ENCODE assay signal across 18 mouse cellular contexts in genomic region chr1:162223258-162223940, GRCm38 (mm10).
DNase-seq lines count a peak whose midpoint lies in the region; ATAC-seq and TF ChIP-seq lines count a peak whose summit lies in the region.
"Had no signal": no experiment of that assay in that cellular context is flagged by ENCODE, and none has a peak within 500 bp of the region (broad histone marks: within the 10 kb centered on the region; RNA-seq: fewer than 3 reads in every experiment).

No protein-coding gene starts in this region.

- no peak overlapping the region for H3K9ac ChIP-seq in hindbrain, embryonic 12.5 days
- no peak overlapping the region for H3K9ac ChIP-seq in hindbrain, embryonic 13.5 days
- H3K9ac ChIP-seq in stomach, embryonic 14.5 days (replicated peaks; ENCODE audit: low read depth, low read length) = 0 out of 2 replicates have a peak overlapping the region, but pooled peaks have one; percentile 29
- no peak overlapping the region for H3K9ac ChIP-seq in stomach, postnatal 0 days (ENCODE audit: low read length)
- H3K9ac ChIP-seq: heart, embryonic 15.5 days; hindbrain, embryonic 15.5 days; liver, postnatal 0 days had no signal

- WGBS in hindbrain, embryonic 12.5 days = 81% methylated on average over 8 of the region's 8 CpGs
- WGBS in hindbrain, embryonic 13.5 days = 86% methylated on average over 8 of the region's 8 CpGs
- WGBS in stomach, embryonic 14.5 days = 61% methylated on average over 8 of the region's 8 CpGs
- 62% methylated on average over 8 of the region's 8 CpGs for WGBS in stomach, postnatal 0 days

- no peak for TF ChIP-seq EP300 in stomach, postnatal 0 days (optimal IDR thresholded peaks at IDR 0.05)

- H3K27me3 ChIP-seq in hindbrain, embryonic 12.5 days = no peaks in the 10 kb centered on the region
- no peaks in the 10 kb centered on the region for H3K27me3 ChIP-seq in hindbrain, embryonic 13.5 days
- no peaks in the 10 kb centered on the region for H3K27me3 ChIP-seq in stomach, embryonic 14.5 days (ENCODE audit: control insufficient read depth, insufficient read depth, low read length)
- no peaks in the 10 kb centered on the region for H3K27me3 ChIP-seq in stomach, postnatal 0 days (ENCODE audit: control insufficient read depth, insufficient read depth, low read length)
- H3K27me3 ChIP-seq: heart, embryonic 15.5 days; hindbrain, embryonic 15.5 days had no signal

- peak; percentile 67 for TF ChIP-seq POLR2A in embryonic fibroblast, embryonic 13.5 days (IDR thresholded peaks at IDR 0.05; ENCODE audit: low read depth, low read length)

- no peaks in the 10 kb centered on the region for H3K36me3 ChIP-seq in hindbrain, embryonic 12.5 days
- no peaks in the 10 kb centered on the region for H3K36me3 ChIP-seq in hindbrain, embryonic 13.5 days
- peaks cover 4% of the 10 kb centered on the region for H3K36me3 ChIP-seq in stomach, embryonic 14.5 days (ENCODE audit: control insufficient read depth, insufficient read depth, low read length)
- no peaks in the 10 kb centered on the region for H3K36me3 ChIP-seq in stomach, postnatal 0 days (ENCODE audit: control insufficient read depth, insufficient read depth, low read length)
- H3K36me3 ChIP-seq: G1E; heart, embryonic 15.5 days; hindbrain, embryonic 15.5 days; midbrain, embryonic 10.5 days had no signal

- 0 out of 2 replicates have a peak, but pooled peaks cover 4% of the 10 kb centered on the region for H3K4me1 ChIP-seq in hindbrain, embryonic 12.5 days
- H3K4me1 ChIP-seq in hindbrain, embryonic 13.5 days (replicated peaks) = no peaks in the 10 kb centered on the region
- no peaks in the 10 kb centered on the region for H3K4me1 ChIP-seq in stomach, embryonic 14.5 days (ENCODE audit: control insufficient read depth, insufficient read depth, low read length)
- H3K4me1 ChIP-seq in stomach, postnatal 0 days (replicated peaks; ENCODE audit: control insufficient read depth, insufficient read depth) = no peaks in the 10 kb centered on the region
- peaks cover 6% of the 10 kb centered on the region; the same call in 1 of the 2 replicates for H3K4me1 ChIP-seq in embryonic fibroblast, embryonic 13.5 days (ENCODE audit: control insufficient read depth, insufficient read depth, low read length)
- H3K4me1 ChIP-seq: hindbrain, embryonic 15.5 days had no signal

- no peak for ATAC-seq in hindbrain, embryonic 12.5 days (ENCODE audit: low FRiP score)
- ATAC-seq in hindbrain, embryonic 13.5 days (ENCODE audit: low FRiP score) = no peak
- ATAC-seq in stomach, embryonic 14.5 days (ENCODE audit: insufficient number of reproducible peaks, insufficient read depth, low FRiP score, low read depth) = no peak
- no peak for ATAC-seq in stomach, postnatal 0 days (ENCODE audit: low FRiP score, low TSS enrichment)
- ATAC-seq: forebrain, embryonic 14.5 days; liver, postnatal 0 days had no signal

- DNase-seq in stomach, postnatal 0 days (ENCODE audit: low spot score) = no peak
- no peak for DNase-seq in c-Kit-positive CD71-positive TER-119-positive erythroid progenitor cells, embryonic 14.5 days (ENCODE audit: low spot score)
- no peak for DNase-seq in kidney, adult 8-10 months
- DNase-seq: adrenal gland, postnatal 14 days; cerebellum, postnatal 25 days; kidney, postnatal 10 days; layer of hippocampus, adult 9-11 months; liver, postnatal 0 days; right cerebral cortex, postnatal 14 days had no signal

- no peak overlapping the region for H3K4me3 ChIP-seq in hindbrain, embryonic 12.5 days
- no peak overlapping the region for H3K4me3 ChIP-seq in hindbrain, embryonic 13.5 days
- H3K4me3 ChIP-seq in stomach, embryonic 14.5 days (ENCODE audit: low read depth, low read length) = peak overlapping the region; percentile 19; the same call in 1 of the 2 replicates
- no peak overlapping the region for H3K4me3 ChIP-seq in stomach, postnatal 0 days (ENCODE audit: low read depth, low read length)
- peak overlapping the region; percentile 14 for H3K4me3 ChIP-seq in embryonic fibroblast, embryonic 13.5 days (ENCODE audit: insufficient read depth, low read length)
- H3K4me3 ChIP-seq: heart, embryonic 15.5 days; hindbrain, embryonic 15.5 days; midbrain, embryonic 10.5 days had no signal

- no peaks in the 10 kb centered on the region for H3K9me3 ChIP-seq in hindbrain, embryonic 12.5 days (replicated peaks)
- H3K9me3 ChIP-seq in hindbrain, embryonic 13.5 days = no peaks in the 10 kb centered on the region
- no peaks in the 10 kb centered on the region for H3K9me3 ChIP-seq in stomach, embryonic 14.5 days (ENCODE audit: control insufficient read depth, low read depth, low read length)
- H3K9me3 ChIP-seq in stomach, postnatal 0 days (ENCODE audit: control insufficient read depth, low read length) = no peaks in the 10 kb centered on the region
- H3K9me3 ChIP-seq: G1E; heart, embryonic 15.5 days; hindbrain, embryonic 15.5 days; midbrain, embryonic 10.5 days had no signal

- peak overlapping the region; percentile 66 for H3K27ac ChIP-seq in hindbrain, embryonic 12.5 days
- no peak overlapping the region for H3K27ac ChIP-seq in hindbrain, embryonic 13.5 days
- peak overlapping the region; percentile 11; the same call in 1 of the 2 replicates for H3K27ac ChIP-seq in stomach, embryonic 14.5 days (ENCODE audit: low read length)
- no peak overlapping the region; the same call in 1 of the 2 replicates for H3K27ac ChIP-seq in stomach, postnatal 0 days (replicated peaks)
- H3K27ac ChIP-seq in embryonic fibroblast, embryonic 13.5 days (ENCODE audit: insufficient read depth, low read length) = peak overlapping the region; percentile 95
- H3K27ac ChIP-seq: heart, embryonic 15.5 days; hindbrain, embryonic 15.5 days; midbrain, embryonic 10.5 days had no signal

- peak overlapping the region; percentile 30 for H3K4me2 ChIP-seq in hindbrain, embryonic 12.5 days (replicated peaks)
- H3K4me2 ChIP-seq in hindbrain, embryonic 13.5 days = no peak overlapping the region
- H3K4me2 ChIP-seq in stomach, embryonic 14.5 days (replicated peaks; ENCODE audit: low read depth, low read length) = peak overlapping the region; percentile 37
- H3K4me2 ChIP-seq in stomach, postnatal 0 days (replicated peaks; ENCODE audit: low read depth) = no peak overlapping the region
- H3K4me2 ChIP-seq: heart, embryonic 15.5 days; hindbrain, embryonic 15.5 days had no signal

- TF ChIP-seq CTCF in stomach, postnatal 0 days (IDR thresholded peaks at IDR 0.05; ENCODE audit: low read depth) = no peak
- no peak for TF ChIP-seq CTCF in embryonic fibroblast, embryonic 13.5 days (IDR thresholded peaks at IDR 0.05; ENCODE audit: borderline replicate concordance, insufficient read depth, low read length)

Comparison
In these comparisons a context has a peak if more than half of its experiments do, and no peak if none do; other contexts are left out.
1. H3K27ac ChIP-seq: peak in hindbrain, embryonic 12.5 days (single experiment), stomach, embryonic 14.5 days (single experiment) and embryonic fibroblast, embryonic 13.5 days (single experiment); none in hindbrain, embryonic 13.5 days (single experiment) and stomach, postnatal 0 days (single experiment).
2. H3K4me2 ChIP-seq: peak in hindbrain, embryonic 12.5 days (single experiment) and stomach, embryonic 14.5 days (single experiment); none in hindbrain, embryonic 13.5 days (single experiment) and stomach, postnatal 0 days (single experiment).
3. H3K4me3 ChIP-seq: peak in stomach, embryonic 14.5 days (single experiment) and embryonic fibroblast, embryonic 13.5 days (single experiment); none in hindbrain, embryonic 12.5 days (single experiment), hindbrain, embryonic 13.5 days (single experiment) and stomach, postnatal 0 days (single experiment).